Mouse (Mus musculus) heart, embryonic 16.5 days (tissue): ENCODE measurements around the gene Mc3r. TPM values are rescaled to one million over a fixed set of nuclear protein-coding genes. Genes with fewer than 3 reads are reported as not detected.

ENCODE experiments used
- ATAC-seq: fragments of 200-750 bp; cut with Nextera tagmentation; replicated peaks from 2 replicates; pipeline ENCODE4 v1.8.0; 2017; ENCODE audit warnings: moderate number of reproducible peaks; ENCODE audit not compliant: insufficient read depth, low FRiP score; ENCODE audit errors: extremely low read depth
- H3K27ac ChIP-seq: fragments of 300-500 bp; sonication (generic); 2 replicates; pipeline ENCODE4 v1.5.1; 2014; ENCODE audit warnings: mild to moderate bottlenecking, low read length, control low read depth, moderate library complexity
- H3K27me3 ChIP-seq: fragments of 300-500 bp; sonication (generic); 2 replicates; pipeline ENCODE4 v1.6.1; 2014; ENCODE audit warnings: low read length, mixed read lengths; ENCODE audit not compliant: control insufficient read depth, insufficient read depth
- H3K36me3 ChIP-seq: fragments of 300-500 bp; sonication (generic); 2 replicates; pipeline ENCODE4 v1.6.1; 2014; ENCODE audit not compliant: control insufficient read depth, insufficient read depth
- H3K4me1 ChIP-seq: fragments of 300-500 bp; sonication (generic); 2 replicates; pipeline ENCODE4 v1.6.1; 2014; ENCODE audit warnings: low read length, mixed read lengths; ENCODE audit not compliant: control insufficient read depth, insufficient read depth
- H3K4me2 ChIP-seq: fragments of 300-500 bp; sonication (generic); 2 replicates; pipeline ENCODE4 v1.6.1; 2014; ENCODE audit warnings: low read depth, mild to moderate bottlenecking, control low read depth, low read length
- H3K4me3 ChIP-seq: fragments of 300-500 bp; sonication (generic); 2 replicates; pipeline ENCODE4 v1.5.1; 2014; ENCODE audit warnings: mild to moderate bottlenecking, control low read depth, low read length
- H3K9ac ChIP-seq: fragments of 300-500 bp; sonication (generic); 2 replicates; pipeline ENCODE4 v1.6.1; 2014; ENCODE audit warnings: low read length, control low read depth
- H3K9me3 ChIP-seq: fragments of 300-500 bp; sonication (generic); replicated peaks from 2 replicates; pipeline ENCODE4 v1.6.1; 2016; ENCODE audit warnings: low read length; ENCODE audit not compliant: control insufficient read depth
- WGBS: fragments of 180-500 bp; shearing (Covaris S2); extraction: QIAGEN DNeasy Blood & Tissue Kit; methylation state at CpG from one replicate; pipeline ENCODE4 v1.1.7; 2014; 5-methylcytosine and 5-hydroxymethylcytosine counted together
- polyA plus RNA-seq: library from polyadenylated mRNA; unstranded; fragments of >200 nt; fragmentation: Nextera tagmentation; extraction: Ambion mirVana; gene quantifications from 2 replicates; pipeline ENCODE4 v1.2.1, GENCODE M21; 2015

Mc3r gene
- polyA plus RNA-seq, 1 experiment from 2014 or later: not detected

- no peak overlapping the region for H3K4me3 ChIP-seq
- no peak overlapping the region for H3K4me2 ChIP-seq
- no peaks in the 10 kb centered on the region for H3K4me1 ChIP-seq
- no peak overlapping the region for H3K9ac ChIP-seq
- no peaks in the 10 kb centered on the region for H3K36me3 ChIP-seq
- no peak overlapping the region for H3K27ac ChIP-seq
- no peaks in the 10 kb centered on the region for H3K9me3 ChIP-seq
- 71% methylated on average over 5 of the region's 5 CpGs for WGBS
- ATAC-seq: no peak
- no peaks in the 10 kb centered on the region for H3K27me3 ChIP-seq
These were observed 10.1 kb upstream of the Mc3r start for GRCm38 (mm10) chr2:172238220-172238619.

GRCm38 (mm10) chr2:172241031-172241430 lies 7.3 kb upstream of the Mc3r start:
- no peak overlapping the region for H3K4me2 ChIP-seq
- H3K9ac ChIP-seq: no peak overlapping the region
- no peaks in the 10 kb centered on the region for H3K9me3 ChIP-seq
- no peak overlapping the region for H3K27ac ChIP-seq
- peaks cover 2% of the 10 kb centered on the region; the same call in 1 of the 2 replicates for H3K27me3 ChIP-seq
- 16% methylated on average over 5 of the region's 5 CpGs for WGBS
- no peak overlapping the region for H3K4me3 ChIP-seq
- H3K4me1 ChIP-seq: no peaks in the 10 kb centered on the region
- H3K36me3 ChIP-seq: no peaks in the 10 kb centered on the region
- ATAC-seq: no peak

GRCm38 (mm10) chr2:172245497-172245896 lies 2.8 kb upstream of the Mc3r start:
- Histone ChIP-seq H3K27me3 (peaks cover 36% of the 10 kb centered on the region), H3K9me3 (no peaks in the 10 kb centered on the region), H3K4me2 (no peak overlapping the region), H3K36me3 (no peaks in the 10 kb centered on the region), H3K4me1 (no peaks in the 10 kb centered on the region), H3K9ac (no peak overlapping the region), H3K4me3 (no peak overlapping the region), H3K27ac (no peak overlapping the region)
- no peak for ATAC-seq
- 30% methylated on average over 8 of the region's 8 CpGs for WGBS

GRCm38 (mm10) chr2:172249336-172249735 lies 1.0 kb downstream of the Mc3r start:
- Histone ChIP-seq H3K9me3 (no peaks in the 10 kb centered on the region), H3K4me3 (no peak overlapping the region), H3K4me2 (no peak overlapping the region), H3K36me3 (no peaks in the 10 kb centered on the region), H3K9ac (no peak overlapping the region), H3K27ac (no peak overlapping the region), H3K4me1 (no peaks in the 10 kb centered on the region), H3K27me3 (peaks cover 37% of the 10 kb centered on the region)
- 73% methylated on average over 14 of the region's 14 CpGs for WGBS
- no peak for ATAC-seq

GRCm38 (mm10) chr2:172256418-172256817 lies 8.1 kb downstream of the Mc3r start:
- H3K27ac ChIP-seq: no peak overlapping the region
- ATAC-seq: no peak
- H3K9me3 ChIP-seq: no peaks in the 10 kb centered on the region

GRCm38 (mm10) chr2:172256956-172257355 lies 8.7 kb downstream of the Mc3r start:
- H3K9me3 ChIP-seq: no peaks in the 10 kb centered on the region
- no peaks in the 10 kb centered on the region for H3K4me1 ChIP-seq
- no peak overlapping the region for H3K9ac ChIP-seq
- H3K4me2 ChIP-seq: no peak overlapping the region
- H3K4me3 ChIP-seq: no peak overlapping the region
- H3K36me3 ChIP-seq: no peaks in the 10 kb centered on the region
- H3K27ac ChIP-seq: no peak overlapping the region
- ATAC-seq: no peak
- WGBS: 74% methylated on average over 5 of the region's 5 CpGs
- no peaks in the 10 kb centered on the region for H3K27me3 ChIP-seq

More at GRCm38 (mm10) chr2:172256418-172256817, 8.1 kb downstream of the Mc3r start:
- WGBS: 81% methylated on average over 6 of the region's 6 CpGs
- Histone ChIP-seq H3K27me3 (no peaks in the 10 kb centered on the region), H3K4me2 (no peak overlapping the region), H3K36me3 (no peaks in the 10 kb centered on the region), H3K4me3 (no peak overlapping the region), H3K9ac (no peak overlapping the region), H3K4me1 (no peaks in the 10 kb centered on the region)

- no peaks in the 10 kb centered on the region for H3K9me3 ChIP-seq
- no peak overlapping the region for H3K27ac ChIP-seq
- 20% methylated on average over 11 of the region's 12 CpGs for WGBS
- no peak overlapping the region for H3K9ac ChIP-seq
- no peaks in the 10 kb centered on the region for H3K36me3 ChIP-seq
- no peak overlapping the region for H3K4me2 ChIP-seq
- H3K4me3 ChIP-seq: no peak overlapping the region
- no peaks in the 10 kb centered on the region for H3K27me3 ChIP-seq
- ATAC-seq: no peak; the same call in 1 of the 2 replicates
- H3K4me1 ChIP-seq: no peaks in the 10 kb centered on the region
These were observed 9.3 kb downstream of the Mc3r start for GRCm38 (mm10) chr2:172257471-172258065.

GRCm38 (mm10) chr2:172260064-172260463 lies 11.8 kb downstream of the Mc3r start:
- 63% methylated on average over 5 of the region's 5 CpGs for WGBS
- Histone ChIP-seq H3K27me3 (no peaks in the 10 kb centered on the region), H3K4me1 (no peaks in the 10 kb centered on the region), H3K36me3 (no peaks in the 10 kb centered on the region), H3K4me2 (no peak overlapping the region), H3K9ac (no peak overlapping the region), H3K27ac (no peak overlapping the region), H3K4me3 (no peak overlapping the region), H3K9me3 (no peaks in the 10 kb centered on the region)
- ATAC-seq: no peak

GRCm38 (mm10) chr2:172261441-172261840 lies 13.1 kb downstream of the Mc3r start:
- Histone ChIP-seq H3K4me1 (no peaks in the 10 kb centered on the region), H3K4me2 (no peak overlapping the region), H3K36me3 (no peaks in the 10 kb centered on the region), H3K27ac (no peak overlapping the region), H3K9ac (no peak overlapping the region), H3K9me3 (no peaks in the 10 kb centered on the region), H3K4me3 (no peak overlapping the region), H3K27me3 (no peaks in the 10 kb centered on the region)
- 80% methylated on average over 4 of the region's 4 CpGs for WGBS
- ATAC-seq: no peak
